Mouse (Mus musculus) midbrain, embryonic 10.5 days (tissue): ENCODE results near the gene Csf2rb2. TPM values are rescaled to one million over a fixed set of nuclear protein-coding genes. Genes with fewer than 3 reads are reported as not detected.
"Not testable (repeated sequence)": the region's sequence is repeated elsewhere in the genome, so short reads cannot be mapped to it uniquely, and the experiment has no call there.

Experiments
- DNase-seq: peaks from one replicate; pipeline ENCODE4 v3.0.0-alpha.2; 2017; ENCODE audit warnings: low spot score
- H3K27ac ChIP-seq: fragments of 300-500 bp; sonication (generic); replicated peaks from 2 replicates; pipeline ENCODE4 v1.5.1; 2016; ENCODE audit warnings: mild to moderate bottlenecking
- H3K27me3 ChIP-seq: fragments of 300-500 bp; sonication (generic); 2 replicates; pipeline ENCODE4 v1.6.1; 2016; ENCODE audit warnings: low read depth, mild to moderate bottlenecking; ENCODE audit not compliant: poor library complexity, severe bottlenecking
- H3K36me3 ChIP-seq: fragments of 300-500 bp; sonication (generic); 2 replicates; pipeline ENCODE4 v1.6.1; 2016; ENCODE audit warnings: mild to moderate bottlenecking, moderate library complexity
- H3K4me1 ChIP-seq: fragments of 300-500 bp; sonication (generic); 2 replicates; pipeline ENCODE4 v1.6.1; 2016
- H3K4me3 ChIP-seq: fragments of 300-500 bp; sonication (generic); 2 replicates; pipeline ENCODE4 v1.5.1; 2016; ENCODE audit warnings: mild to moderate bottlenecking, moderate library complexity
- H3K9me3 ChIP-seq: fragments of 300-500 bp; sonication (generic); replicated peaks from 2 replicates; pipeline ENCODE4 v1.6.1; 2016; ENCODE audit warnings: mild to moderate bottlenecking
- WGBS: fragments of 180-500 bp; shearing (Covaris S2); methylation state at CpG from one replicate; pipeline ENCODE4 v1.1.7; 2016; 5-methylcytosine and 5-hydroxymethylcytosine counted together
- polyA plus RNA-seq: library from polyadenylated mRNA; unstranded; fragments of >200 nt; fragmentation: Nextera tagmentation; extraction: Ambion mirVana; gene quantifications from 2 replicates; pipeline ENCODE4 v1.2.1, GENCODE M21; 2016

Gene Csf2rb2
- polyA plus RNA-seq, 1 experiment from 2014 or later, result 0.37 TPM

DNA sequence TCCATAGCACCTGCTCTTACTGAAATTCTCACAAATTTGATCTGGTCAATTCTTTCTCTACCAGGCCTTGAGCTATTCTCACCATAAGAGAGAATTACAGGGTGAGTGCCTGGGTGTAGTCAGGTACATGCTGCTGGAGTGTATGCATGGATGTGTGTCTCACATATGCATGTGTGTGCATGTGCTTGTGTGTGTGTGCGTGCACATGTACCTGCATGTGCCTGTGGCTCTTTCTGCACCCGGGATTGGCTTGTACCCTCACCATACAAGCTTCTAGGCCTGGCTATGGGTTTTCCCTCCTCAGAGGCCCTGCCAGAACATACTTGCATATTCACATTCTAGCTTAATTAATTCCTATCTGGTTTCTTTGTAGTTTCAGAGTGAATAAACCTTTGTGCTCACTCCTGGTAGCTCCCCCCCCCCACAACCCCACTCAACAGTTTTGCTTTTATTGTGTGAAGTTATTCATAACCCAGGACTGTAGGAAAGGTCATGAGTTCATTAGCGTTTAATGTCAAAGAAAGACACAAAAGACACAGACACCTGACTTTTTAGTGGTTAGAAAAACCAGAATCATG lies 23.1 kb upstream of the Csf2rb2 start:
- no peaks in the 10 kb centered on the region for H3K36me3 ChIP-seq
- WGBS, result 92% methylated on average over 3 of the region's 3 CpGs

DNA sequence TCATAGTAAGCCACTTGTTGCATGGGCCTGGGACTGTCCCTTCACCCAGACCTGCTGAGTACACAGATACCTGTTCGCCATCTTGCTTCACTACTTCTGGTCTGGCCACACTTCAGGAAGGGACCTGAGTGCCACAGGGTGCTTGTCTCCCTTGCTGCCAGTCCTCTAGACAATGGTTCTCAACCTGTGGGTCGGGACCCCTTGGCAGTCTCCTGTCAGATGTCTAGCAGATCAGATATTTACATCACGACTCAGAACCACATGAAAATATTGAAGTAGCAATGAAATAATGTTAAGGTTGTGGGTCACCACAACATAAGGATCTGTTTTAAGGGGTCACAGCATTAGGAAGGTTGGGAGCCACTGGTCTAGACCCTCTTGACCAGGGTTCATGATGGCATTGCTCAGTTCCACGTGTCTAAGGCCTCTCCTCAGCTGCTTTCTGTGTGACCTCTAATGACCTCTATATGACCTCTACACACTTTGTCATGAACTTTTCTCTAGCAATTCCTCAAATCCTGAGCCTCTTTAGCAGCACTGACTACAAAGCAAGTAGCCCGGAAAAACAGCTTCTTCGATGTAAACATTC lies 22.3 kb upstream of the Csf2rb2 start:
- H3K4me3 ChIP-seq, H3K36me3 ChIP-seq, H3K4me1 ChIP-seq, H3K27ac ChIP-seq, DNase-seq, H3K9me3 ChIP-seq, H3K27me3 ChIP-seq: not testable (repeated sequence)
- 82% methylated on average over 6 of the region's 6 CpGs for WGBS

More for the DNA sequence above, 23.1 kb upstream of the Csf2rb2 start:
- no peak overlapping the region for H3K4me3 ChIP-seq
- no peaks in the 10 kb centered on the region for H3K27me3 ChIP-seq
- no peaks in the 10 kb centered on the region for H3K9me3 ChIP-seq
- no peak overlapping the region for H3K27ac ChIP-seq
- no peak for DNase-seq
- H3K4me1 ChIP-seq, result 0 out of 2 replicates have a peak, but pooled peaks cover 3% of the 10 kb centered on the region

DNA sequence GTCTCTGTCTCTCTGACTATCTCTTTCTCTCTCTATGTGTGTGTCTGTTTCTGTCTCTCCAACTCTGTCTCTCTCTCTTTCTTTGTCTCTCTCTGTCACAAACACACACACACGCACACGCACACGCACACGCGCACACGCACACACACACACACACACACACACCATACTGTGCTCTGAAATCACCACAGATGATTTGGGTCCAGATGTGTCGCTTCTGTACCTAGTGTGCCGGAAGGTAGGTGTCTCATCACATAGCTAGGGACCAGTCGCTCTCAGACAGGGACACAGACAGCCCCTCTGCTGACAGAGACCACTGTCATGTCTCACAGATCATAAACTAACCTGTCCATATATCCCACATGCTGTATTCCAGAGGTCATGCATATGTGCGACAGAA lies 21.2 kb upstream of the Csf2rb2 start:
- no peak overlapping the region for H3K4me3 ChIP-seq
- H3K27me3 ChIP-seq, result no peaks in the 10 kb centered on the region
- no peaks in the 10 kb centered on the region for H3K9me3 ChIP-seq
- no peak overlapping the region for H3K27ac ChIP-seq
- H3K36me3 ChIP-seq, result no peaks in the 10 kb centered on the region
- 0 out of 2 replicates have a peak, but pooled peaks cover 3% of the 10 kb centered on the region for H3K4me1 ChIP-seq
- DNase-seq, result no peak
- 91% methylated on average over 10 of the region's 10 CpGs for WGBS

DNA sequence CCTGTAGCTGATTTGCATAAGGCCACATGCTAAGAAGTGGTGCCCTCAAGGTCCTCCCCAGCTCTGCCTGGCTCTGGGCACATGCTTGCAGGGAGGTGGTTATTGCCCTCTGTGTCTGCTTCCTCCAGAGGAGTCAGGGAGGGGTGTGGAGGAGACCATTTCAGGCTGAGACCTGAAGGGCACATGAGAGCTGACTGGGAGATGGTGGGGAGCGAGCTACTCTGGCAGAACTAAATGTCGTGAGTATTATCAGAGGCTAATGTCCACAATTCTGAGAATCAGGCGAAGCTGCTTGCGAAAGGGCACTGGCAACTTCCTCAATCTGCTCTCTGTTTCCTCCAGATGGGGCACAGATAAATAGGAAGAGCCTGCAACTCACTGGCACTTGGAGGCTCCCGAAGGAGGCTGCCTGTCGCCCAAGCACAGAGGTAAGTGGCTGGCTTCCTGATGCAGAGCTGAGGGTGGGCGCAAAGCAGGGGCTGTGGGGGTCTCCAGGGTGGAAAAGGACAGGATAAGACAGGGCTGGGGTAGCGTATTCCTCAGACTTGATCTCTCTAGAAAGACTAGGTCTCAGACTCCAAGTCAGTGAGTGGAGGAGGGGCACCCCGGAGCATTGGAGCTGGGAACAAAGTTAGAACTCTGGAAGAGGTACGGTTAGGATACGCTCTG lies 20.3 kb upstream of the Csf2rb2 start, which contains the start of gene Csf2rb:
Gene Csf2rb (plus strand): TSS at position 82 of the 669 bp plus-strand sequence.
- DNase-seq, result no peak
- 80% methylated on average over 11 of the region's 11 CpGs for WGBS
- Histone ChIP-seq H3K27me3 (no peaks in the 10 kb centered on the region), H3K4me1 (peaks cover 6% of the 10 kb centered on the region; the same call in 1 of the 2 replicates), H3K4me3 (no peak within 1 kb of the TSS), H3K9me3 (no peaks in the 10 kb centered on the region), H3K36me3 (no peaks in the 10 kb centered on the region), H3K27ac (no peak within 1 kb of the TSS)

DNA sequence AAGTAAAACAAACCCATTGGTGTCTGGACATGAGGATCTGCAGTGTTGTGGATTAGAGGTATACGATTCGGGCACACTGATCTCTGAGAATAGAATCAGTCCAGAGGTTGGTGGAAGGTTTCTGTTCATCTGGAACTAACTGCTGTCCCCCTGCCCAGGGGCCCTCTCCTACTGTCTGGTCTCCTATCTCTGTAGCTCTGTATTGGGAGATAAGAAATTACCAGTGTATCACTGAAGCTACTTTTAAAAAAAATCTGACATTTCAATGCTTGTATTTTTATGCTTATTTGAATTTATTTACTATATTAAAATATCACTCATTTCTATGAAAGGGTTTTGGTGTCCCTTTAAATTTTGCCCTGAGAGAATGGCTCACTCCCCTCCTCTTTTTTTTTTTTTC lies 18.8 kb upstream of the Csf2rb2 start:
- Histone ChIP-seq H3K4me1 (peaks cover 11% of the 10 kb centered on the region; the same call in 1 of the 2 replicates), H3K27me3 (no peaks in the 10 kb centered on the region; the same call in 1 of the 2 replicates), H3K36me3 (no peaks in the 10 kb centered on the region), H3K4me3 (no peak overlapping the region), H3K9me3 (no peaks in the 10 kb centered on the region), H3K27ac (no peak overlapping the region)
- DNase-seq, result no peak
- 77% methylated on average over 2 of the region's 2 CpGs for WGBS

DNA sequence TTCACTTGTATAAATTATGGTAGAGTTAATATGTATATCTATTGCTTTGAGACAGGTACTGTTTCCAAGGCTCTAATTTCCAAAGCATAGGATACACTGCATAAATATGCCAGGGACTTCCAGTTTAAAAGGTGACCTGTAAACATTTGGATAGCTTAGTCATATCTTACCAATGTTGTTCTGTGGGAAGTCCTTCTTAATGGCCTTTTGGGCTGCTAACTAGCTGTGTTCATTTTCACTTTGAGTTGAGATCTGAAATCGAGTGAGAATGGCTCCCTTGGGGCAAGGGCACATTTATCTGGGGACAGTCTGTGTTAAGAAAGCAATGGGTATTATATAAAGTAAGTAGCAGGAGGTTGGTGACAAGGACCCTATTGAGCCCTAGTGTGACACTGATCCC lies 17.8 kb upstream of the Csf2rb2 start:
- no peaks in the 10 kb centered on the region for H3K36me3 ChIP-seq
- H3K9me3 ChIP-seq, result no peaks in the 10 kb centered on the region
- no peak overlapping the region for H3K4me3 ChIP-seq
- no peak for DNase-seq
- WGBS, result 74% methylated on average over 1 of the region's 1 CpGs
- H3K4me1 ChIP-seq, result peaks cover 12% of the 10 kb centered on the region; the same call in 1 of the 2 replicates
- no peak overlapping the region for H3K27ac ChIP-seq
- no peaks in the 10 kb centered on the region; the same call in 1 of the 2 replicates for H3K27me3 ChIP-seq

DNA sequence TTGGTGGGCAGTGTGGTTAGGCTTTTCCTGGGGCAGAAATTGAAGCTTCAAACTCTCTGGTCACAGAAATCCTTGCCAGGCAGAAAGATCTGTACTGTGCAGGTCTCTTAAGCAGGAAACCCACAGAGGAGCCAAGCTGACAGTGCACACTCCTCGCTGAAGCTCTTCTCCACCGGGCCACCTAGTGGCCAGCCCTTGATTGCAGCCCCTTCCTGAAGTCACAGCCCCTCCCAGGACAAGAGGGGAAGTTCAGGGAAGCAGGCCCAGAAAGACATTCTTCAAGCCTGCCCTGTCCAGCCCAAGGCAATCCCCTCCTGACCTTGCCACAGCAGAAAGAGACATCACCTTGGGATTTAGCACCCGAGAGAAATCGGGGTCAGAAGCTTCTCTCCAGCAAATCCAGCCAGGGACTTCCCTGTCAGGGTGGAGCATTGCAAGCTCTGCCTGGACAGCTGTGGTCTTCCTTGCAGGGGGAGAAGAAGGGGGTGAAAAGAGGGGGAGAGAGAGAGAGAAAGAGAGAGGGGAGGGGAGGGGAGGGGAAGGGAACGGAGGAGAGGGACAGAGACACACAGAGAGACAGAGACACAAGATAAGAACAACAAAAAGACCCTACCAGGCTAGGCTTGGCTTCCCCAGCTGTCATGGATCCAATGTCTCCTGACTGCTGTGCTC lies 15.4 kb upstream of the Csf2rb2 start:
- peaks cover 12% of the 10 kb centered on the region; the same call in 1 of the 2 replicates for H3K4me1 ChIP-seq
- no peak overlapping the region for H3K4me3 ChIP-seq
- peak; percentile 68 for DNase-seq
- H3K27me3 ChIP-seq, result no peaks in the 10 kb centered on the region; the same call in 1 of the 2 replicates
- H3K9me3 ChIP-seq, result no peaks in the 10 kb centered on the region
- H3K36me3 ChIP-seq, result no peaks in the 10 kb centered on the region
- WGBS, result 21% methylated on average over 5 of the region's 5 CpGs
- peak overlapping the region; percentile 30; the same call in 1 of the 2 replicates for H3K27ac ChIP-seq

DNA sequence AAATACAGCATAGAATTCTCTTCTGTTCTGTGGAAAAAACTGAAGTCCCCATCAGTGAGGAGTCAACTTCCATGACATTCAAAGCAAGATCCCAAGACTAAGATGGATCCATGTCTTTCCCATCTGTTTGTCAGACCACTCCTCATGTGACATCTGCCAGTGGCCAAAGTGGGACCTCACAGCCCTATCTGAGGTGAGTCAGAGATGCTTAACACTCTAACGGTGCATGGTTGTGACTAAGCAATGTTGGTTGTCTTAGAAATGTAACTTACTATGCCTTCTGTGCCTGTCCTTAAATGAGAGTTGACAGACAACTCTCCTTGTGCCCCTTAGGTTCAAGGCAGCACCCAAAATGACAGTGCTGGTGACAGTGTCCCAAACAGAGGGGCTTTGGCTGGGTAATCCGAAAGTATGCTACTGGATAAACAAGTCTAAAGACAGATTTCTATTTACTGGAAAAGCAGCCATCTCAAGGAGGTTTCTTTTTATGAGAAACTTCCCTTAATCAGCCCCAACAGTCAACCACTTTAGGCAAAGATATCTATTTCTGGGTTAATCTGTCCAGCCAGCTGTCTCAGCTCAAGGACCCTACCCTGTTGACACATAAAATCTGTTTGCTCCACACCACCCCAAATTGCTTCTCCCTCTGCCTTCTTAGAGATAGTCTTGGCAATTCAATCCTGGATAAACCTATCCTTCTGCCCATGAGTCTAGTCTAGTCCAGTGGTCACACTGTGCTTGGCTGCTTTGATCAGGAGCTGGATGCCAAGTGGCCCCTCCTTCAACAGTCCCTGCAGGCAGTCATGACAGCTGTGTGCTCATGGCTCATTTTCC lies 13.0 kb upstream of the Csf2rb2 start:
- 90% methylated on average over 2 of the region's 2 CpGs for WGBS
- not testable (repeated sequence) for H3K27me3 ChIP-seq, H3K27ac ChIP-seq, DNase-seq, H3K4me3 ChIP-seq, H3K36me3 ChIP-seq, H3K9me3 ChIP-seq
- peaks cover 12% of the 10 kb centered on the region; the same call in 1 of the 2 replicates for H3K4me1 ChIP-seq

DNA sequence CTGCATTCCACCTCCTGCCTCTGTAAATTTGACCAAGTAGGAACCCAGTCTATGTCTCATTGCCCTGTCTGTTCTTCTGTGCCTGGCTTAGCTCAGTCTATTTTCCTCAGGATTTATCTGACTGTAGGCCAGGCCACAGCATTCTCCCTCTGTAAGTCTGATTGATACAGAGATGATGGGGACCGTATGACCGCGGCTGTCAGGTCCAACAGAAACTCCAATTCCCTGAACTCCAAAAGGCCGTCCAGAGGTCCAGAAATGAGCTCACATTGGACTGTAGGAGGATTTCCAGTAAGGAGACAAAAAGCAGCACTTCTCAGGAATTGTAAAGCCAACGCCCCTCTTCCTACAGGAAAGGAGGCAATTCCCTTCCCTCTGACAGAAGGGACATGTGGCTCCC lies 8.1 kb upstream of the Csf2rb2 start:
- not testable (repeated sequence) for DNase-seq, H3K4me1 ChIP-seq, H3K27ac ChIP-seq, H3K36me3 ChIP-seq, H3K4me3 ChIP-seq, H3K9me3 ChIP-seq, H3K27me3 ChIP-seq
- WGBS, result 91% methylated on average over 5 of the region's 5 CpGs

DNA sequence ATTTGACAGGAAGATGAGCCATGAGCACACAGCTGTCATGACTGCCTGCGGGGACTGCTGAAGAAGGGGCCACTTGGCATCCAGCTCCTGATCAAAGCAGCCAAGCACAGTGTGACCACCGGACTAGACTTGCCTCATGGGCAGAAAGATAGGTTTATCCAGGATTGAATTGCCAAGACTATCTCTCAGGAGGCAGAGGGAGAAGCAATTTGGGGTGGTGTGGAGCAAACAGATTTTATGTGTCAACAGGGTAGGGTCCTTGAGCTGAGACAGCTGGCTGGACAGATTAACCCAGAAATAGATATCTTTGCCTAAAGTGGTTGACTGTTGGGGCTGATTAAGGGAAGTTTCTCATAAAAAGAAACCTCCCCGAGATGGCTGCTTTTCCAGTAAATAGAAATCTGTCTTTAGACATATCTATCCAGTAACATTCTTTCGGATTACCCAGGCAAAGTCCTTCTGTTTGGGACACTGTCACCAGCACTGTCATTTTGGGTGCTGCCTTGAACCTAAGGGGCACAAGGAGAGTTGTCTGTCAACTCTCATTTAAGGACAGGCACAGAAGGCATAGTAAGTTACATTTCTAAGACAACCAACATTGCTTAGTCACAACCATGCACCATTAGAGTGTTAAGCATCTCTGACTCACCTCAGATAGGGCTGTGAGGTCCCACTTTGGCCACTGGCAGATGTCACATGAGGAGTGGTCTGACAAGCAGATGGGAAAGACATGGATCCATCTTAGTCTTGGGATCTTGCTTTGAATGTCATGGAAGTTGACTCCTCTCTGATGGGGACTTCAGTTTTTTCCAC lies 7.1 kb upstream of the Csf2rb2 start:
- H3K4me3 ChIP-seq, H3K27me3 ChIP-seq, H3K4me1 ChIP-seq, H3K27ac ChIP-seq, DNase-seq, H3K36me3 ChIP-seq, H3K9me3 ChIP-seq: not testable (repeated sequence)
- 82% methylated on average over 4 of the region's 4 CpGs for WGBS

DNA sequence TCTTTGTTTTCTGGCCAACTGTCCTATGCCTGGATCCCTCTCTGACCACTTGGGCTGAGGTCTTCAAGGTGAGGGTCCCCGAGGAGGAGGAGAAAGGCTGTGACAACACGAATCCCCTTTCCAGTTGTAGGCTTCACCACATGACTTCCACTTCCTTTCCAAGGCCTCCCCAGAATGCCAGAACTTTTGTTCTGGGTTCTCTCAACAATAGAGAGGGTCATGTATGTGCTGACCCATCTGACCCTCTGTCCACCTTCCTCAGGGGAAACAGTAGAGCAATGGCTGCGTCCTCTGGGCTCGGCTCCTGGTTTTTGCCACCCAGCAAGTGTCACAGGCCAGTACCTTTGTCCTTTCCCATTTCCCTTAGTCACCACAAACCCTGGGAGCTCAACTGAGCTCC lies 5.5 kb upstream of the Csf2rb2 start:
- 77% methylated on average over 4 of the region's 4 CpGs for WGBS
- Histone ChIP-seq H3K9me3 (no peaks in the 10 kb centered on the region), H3K4me1 (peaks cover 5% of the 10 kb centered on the region), H3K36me3 (no peaks in the 10 kb centered on the region), H3K27ac (no peak overlapping the region), H3K4me3 (no peak overlapping the region), H3K27me3 (no peaks in the 10 kb centered on the region)
- DNase-seq, result no peak
